Mouse (Mus musculus) C3H10T1/2 (cell line): Measurements from ENCODE around the gene Fam240b. TPM values are rescaled to one million over a fixed set of nuclear protein-coding genes. Genes with fewer than 3 reads are reported as not detected.

Experiments
- polyA plus RNA-seq, 2 experiments: library from polyadenylated mRNA; unstranded; fragments of >200 nt; fragmentation: generic; extraction: Trizol; gene quantifications; one replicate each; pipeline ENCODE4 v1.2.1; 2012; ENCODE audit warnings: missing spikeins in 2 of 2

The Fam240b gene
- not detected for polyA plus RNA-seq

DNA sequence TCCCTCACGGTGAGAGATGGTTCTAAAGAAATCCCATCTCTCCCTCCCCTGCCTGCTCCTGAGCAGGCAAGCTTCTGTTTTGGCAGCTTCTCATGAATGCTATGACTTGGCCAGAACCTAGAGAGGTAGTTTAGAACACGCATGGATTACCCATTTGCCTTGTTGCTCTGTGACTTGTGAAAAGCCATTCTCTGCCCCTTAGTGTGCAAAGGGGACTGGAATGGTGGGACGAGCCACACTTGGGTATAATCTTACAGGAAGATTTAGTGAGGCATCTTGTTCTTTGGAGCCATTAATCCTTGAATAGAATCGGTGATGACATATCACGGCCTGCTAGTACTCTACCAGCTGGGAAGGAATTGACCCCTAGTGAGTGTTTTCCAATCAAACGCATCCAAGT, at the start of gene Fam240b:
Gene Fam240b (minus strand): TSS at position 101 of the 400 bp plus-strand sequence.

DNA sequence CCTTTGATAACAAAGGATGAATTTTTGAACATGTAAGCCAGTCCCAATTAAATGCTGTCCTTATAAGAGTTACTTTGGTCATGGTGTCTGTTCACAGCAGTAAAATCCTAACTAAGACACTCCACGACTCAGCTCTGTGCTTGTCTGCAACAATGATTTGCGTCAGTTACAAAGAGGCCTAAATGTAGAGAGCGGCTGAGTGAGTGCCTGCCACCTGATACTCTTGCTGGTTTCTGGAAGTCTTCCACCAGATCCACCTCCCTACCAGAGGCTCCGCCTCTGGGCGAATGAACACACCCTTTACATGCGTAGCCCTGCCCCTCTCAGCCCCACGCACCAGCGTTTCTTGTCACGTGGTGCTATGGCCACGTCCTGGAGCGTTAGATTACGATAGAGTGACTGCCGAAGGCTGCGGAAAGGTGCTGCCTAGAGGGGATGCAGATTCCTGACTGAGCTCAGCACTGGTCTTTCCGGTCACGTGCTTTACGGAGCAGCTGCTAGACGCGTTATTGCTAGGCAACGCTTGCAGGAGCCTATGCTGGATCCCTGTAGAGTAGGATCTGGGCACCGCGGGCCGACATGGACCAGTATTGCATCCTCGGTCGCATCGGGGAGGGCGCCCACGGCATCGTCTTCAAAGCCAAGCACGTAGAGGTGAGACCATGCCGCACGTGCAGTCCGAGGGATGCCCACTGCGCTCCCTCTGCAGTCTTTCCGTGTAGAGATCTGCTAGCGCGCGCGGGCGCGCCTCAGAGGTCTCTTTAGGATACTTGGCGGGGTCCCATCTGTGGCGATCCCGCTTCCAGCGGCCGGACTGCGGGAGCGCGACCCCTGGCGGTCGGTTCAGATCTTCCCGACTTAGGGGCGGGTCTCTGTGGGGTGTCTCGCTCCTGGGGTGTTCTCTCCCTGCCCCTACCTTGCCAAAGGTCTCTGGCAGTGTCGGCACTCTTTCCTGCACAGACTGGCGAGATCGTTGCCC, 65.3 kb downstream of the Fam240b start, which contains the start of gene Cdk20:
Gene Cdk20 (plus strand): TSS at position 298 of the 979 bp plus-strand sequence.

Other genes starting within 250 kb of the Fam240b start
- 1 to 10 TPM in 1 of 2 experiments, under 1 TPM in 1; 0.41 to 2.3 TPM for gene Cdc14b, start 222.5 kb downstream of the Fam240b start, polyA plus RNA-seq
- gene Aaed1, start 185.1 kb downstream of the Fam240b start, polyA plus RNA-seq, result 1 to 10 TPM; 2.6 to 7.8 TPM
- gene Ctsl, start 126.9 kb downstream of the Fam240b start, polyA plus RNA-seq, result 100 to 1,000 TPM in 1 of 2 experiments, 10 to 100 TPM in 1; 82.2 to 177 TPM
- gene Cdk20, start 65.5 kb downstream of the Fam240b start, polyA plus RNA-seq, result 1 to 10 TPM; 5.5 to 7.5 TPM